Mouse (Mus musculus): Measurements from ENCODE around the gene Ptprh. TPM values are rescaled to one million over a fixed set of nuclear protein-coding genes. Genes with fewer than 3 reads are reported as not detected.
A peak's percentile ranks its signal among the peaks of the same experiment; 100 is the strongest.

Gene Ptprh
- polyA plus RNA-seq, 1 experiment = 0.08 TPM

GRCm38 (mm10) chr7:4556256-4557166 lies 47.3 kb downstream of the Ptprh start:
- 18% methylated on average over 15 of the region's 15 CpGs for WGBS
- peak; percentile 98 for TF ChIP-seq CTCF (IDR thresholded peaks at IDR 0.05; ENCODE audit: insufficient read depth, low read length)
- TF ChIP-seq POLR2A (IDR thresholded peaks at IDR 0.05; ENCODE audit: borderline replicate concordance, extremely low read depth, low read depth, low read length) = no peak
- DNase-seq = peak; percentile 74
- H3K4me1 ChIP-seq (ENCODE audit: control insufficient read depth, insufficient read depth, low read length) = no peaks in the 10 kb centered on the region
- no peak overlapping the region for H3K4me3 ChIP-seq (replicated peaks; ENCODE audit: extremely low read depth, low read depth, low read length)

GRCm38 (mm10) chr7:4547221-4547641 lies 56.6 kb downstream of the Ptprh start, which contains the start of gene Syt5:
Gene Syt5 (minus strand): TSS chr7:4547541.
- TF ChIP-seq POLR2A (IDR thresholded peaks at IDR 0.05; ENCODE audit: borderline replicate concordance, extremely low read depth, low read depth, low read length) (no peak), CTCF (IDR thresholded peaks at IDR 0.05; ENCODE audit: insufficient read depth, low read length) (no peak)
- Histone ChIP-seq H3K4me3 (replicated peaks; ENCODE audit: extremely low read depth, low read depth, low read length) (peak within 1 kb of the TSS; percentile 11), H3K4me1 (ENCODE audit: control insufficient read depth, insufficient read depth, low read length) (no peaks in the 10 kb centered on the region)
- WGBS = 5% methylated on average over 33 of the region's 33 CpGs
- DNase-seq = no peak

- Histone ChIP-seq H3K4me3 (replicated peaks; ENCODE audit: extremely low read depth, low read depth, low read length) (no peak overlapping the region), H3K4me1 (ENCODE audit: control insufficient read depth, insufficient read depth, low read length) (no peaks in the 10 kb centered on the region)
- TF ChIP-seq CTCF (IDR thresholded peaks at IDR 0.05; ENCODE audit: insufficient read depth, low read length) (no peak), POLR2A (IDR thresholded peaks at IDR 0.05; ENCODE audit: borderline replicate concordance, extremely low read depth, low read depth, low read length) (no peak)
- WGBS = 3% methylated on average over 26 of the region's 26 CpGs
- peak; percentile 20 for DNase-seq
These were observed 57.2 kb downstream of the Ptprh start for GRCm38 (mm10) chr7:4546591-4547131.

GRCm38 (mm10) chr7:4546050-4546449 lies 57.8 kb downstream of the Ptprh start:
- TF ChIP-seq CTCF (IDR thresholded peaks at IDR 0.05; ENCODE audit: insufficient read depth, low read length) (no peak), POLR2A (IDR thresholded peaks at IDR 0.05; ENCODE audit: borderline replicate concordance, extremely low read depth, low read depth, low read length) (no peak)
- no peak for DNase-seq
- Histone ChIP-seq H3K4me3 (replicated peaks; ENCODE audit: extremely low read depth, low read depth, low read length) (no peak overlapping the region), H3K4me1 (ENCODE audit: control insufficient read depth, insufficient read depth, low read length) (no peaks in the 10 kb centered on the region)
- 76% methylated on average over 15 of the region's 15 CpGs for WGBS

- no peak for DNase-seq
- TF ChIP-seq CTCF (IDR thresholded peaks at IDR 0.05; ENCODE audit: insufficient read depth, low read length) = no peak
These were observed 61.8 kb downstream of the Ptprh start for GRCm38 (mm10) chr7:4542013-4542412.

GRCm38 (mm10) chr7:4541344-4541743 lies 62.5 kb downstream of the Ptprh start:
- H3K4me1 ChIP-seq (ENCODE audit: control insufficient read depth, insufficient read depth, low read length) = no peaks in the 10 kb centered on the region
- DNase-seq = no peak
- 57% methylated on average over 5 of the region's 5 CpGs for WGBS
- H3K4me3 ChIP-seq (replicated peaks; ENCODE audit: extremely low read depth, low read depth, low read length) = no peak overlapping the region
- no peak for TF ChIP-seq POLR2A (IDR thresholded peaks at IDR 0.05; ENCODE audit: borderline replicate concordance, extremely low read depth, low read depth, low read length)
- no peak for TF ChIP-seq CTCF (IDR thresholded peaks at IDR 0.05; ENCODE audit: insufficient read depth, low read length)

More at GRCm38 (mm10) chr7:4542013-4542412, 61.8 kb downstream of the Ptprh start:
- H3K4me3 ChIP-seq (replicated peaks; ENCODE audit: extremely low read depth, low read depth, low read length) = no peak overlapping the region
- WGBS = 41% methylated on average over 17 of the region's 17 CpGs
- H3K4me1 ChIP-seq (ENCODE audit: control insufficient read depth, insufficient read depth, low read length) = no peaks in the 10 kb centered on the region

- TF ChIP-seq POLR2A (IDR thresholded peaks at IDR 0.05; ENCODE audit: borderline replicate concordance, extremely low read depth, low read depth, low read length) (no peak), CTCF (IDR thresholded peaks at IDR 0.05; ENCODE audit: insufficient read depth, low read length) (no peak)
- WGBS = 61% methylated on average over 2 of the region's 2 CpGs
These were observed 64.8 kb downstream of the Ptprh start for GRCm38 (mm10) chr7:4539019-4539418.

GRCm38 (mm10) chr7:4537181-4537580 lies 66.7 kb downstream of the Ptprh start:
- H3K4me1 ChIP-seq (ENCODE audit: control insufficient read depth, insufficient read depth, low read length) = no peaks in the 10 kb centered on the region
- WGBS = 55% methylated on average over 4 of the region's 4 CpGs
- no peak for DNase-seq
- H3K4me3 ChIP-seq (replicated peaks; ENCODE audit: extremely low read depth, low read depth, low read length) = no peak overlapping the region
- TF ChIP-seq CTCF (IDR thresholded peaks at IDR 0.05; ENCODE audit: insufficient read depth, low read length) = no peak
- TF ChIP-seq POLR2A (IDR thresholded peaks at IDR 0.05; ENCODE audit: borderline replicate concordance, extremely low read depth, low read depth, low read length) = no peak

More at GRCm38 (mm10) chr7:4539019-4539418, 64.8 kb downstream of the Ptprh start:
- no peak for DNase-seq
- H3K4me1 ChIP-seq (ENCODE audit: control insufficient read depth, insufficient read depth, low read length) = no peaks in the 10 kb centered on the region
- no peak overlapping the region for H3K4me3 ChIP-seq (replicated peaks; ENCODE audit: extremely low read depth, low read depth, low read length)

GRCm38 (mm10) chr7:4536369-4536768 lies 67.5 kb downstream of the Ptprh start:
- 93% methylated on average over 4 of the region's 4 CpGs for WGBS
- no peak for TF ChIP-seq POLR2A (IDR thresholded peaks at IDR 0.05; ENCODE audit: borderline replicate concordance, extremely low read depth, low read depth, low read length)
- no peak for TF ChIP-seq CTCF (IDR thresholded peaks at IDR 0.05; ENCODE audit: insufficient read depth, low read length)
- no peak overlapping the region for H3K4me3 ChIP-seq (replicated peaks; ENCODE audit: extremely low read depth, low read depth, low read length)
- no peaks in the 10 kb centered on the region for H3K4me1 ChIP-seq (ENCODE audit: control insufficient read depth, insufficient read depth, low read length)
- no peak for DNase-seq

All from lung, adult 2 months (tissue).